Mouse (Mus musculus) hindlimb bud, embryonic 11.5 days (tissue): ENCODE measurements around the gene Phb2.
A peak's percentile ranks its signal among the peaks of the same experiment; 100 is the strongest.

Experiments
- DNase-seq: peaks from one replicate; pipeline ENCODE4 v3.0.0-alpha.2; 2012; ENCODE audit warnings: low read depth, low spot score; ENCODE audit errors: extremely low spot score

The Phb2 gene

GRCm38 (mm10) chr6:124744755-124745321 lies 32.7 kb downstream of the Phb2 start:
- no peak for DNase-seq

- peak; percentile 86 for DNase-seq
Observed at GRCm38 (mm10) chr6:124745490-124746295, 33.6 kb downstream of the Phb2 start.

- DNase-seq = no peak
Observed at GRCm38 (mm10) chr6:124746296-124746605, 34.1 kb downstream of the Phb2 start.

GRCm38 (mm10) chr6:124746654-124747632 lies 34.8 kb downstream of the Phb2 start:
- DNase-seq = no peak

GRCm38 (mm10) chr6:124750405-124750804 lies 38.3 kb downstream of the Phb2 start:
- DNase-seq = no peak

- no peak for DNase-seq
Observed at GRCm38 (mm10) chr6:124753861-124754260, 41.7 kb downstream of the Phb2 start.

GRCm38 (mm10) chr6:124755306-124755705 lies 43.2 kb downstream of the Phb2 start:
- DNase-seq = no peak

GRCm38 (mm10) chr6:124755831-124756595 lies 43.9 kb downstream of the Phb2 start, which contains the start of the genes Gm45234 and Atn1:
Gene Gm45234 (minus strand): TSS chr6:124756021.
Gene Atn1 (minus strand): TSS chr6:124756524.
- DNase-seq = no peak

- DNase-seq = no peak
Observed at GRCm38 (mm10) chr6:124756652-124757350, 44.7 kb downstream of the Phb2 start.

GRCm38 (mm10) chr6:124757351-124757880 lies 45.3 kb downstream of the Phb2 start:
- DNase-seq = no peak

- DNase-seq = no peak
Observed at GRCm38 (mm10) chr6:124757909-124758848, 46.0 kb downstream of the Phb2 start.

- DNase-seq = no peak
Observed at GRCm38 (mm10) chr6:124758849-124759232, 46.7 kb downstream of the Phb2 start.

GRCm38 (mm10) chr6:124759259-124759658 lies 47.1 kb downstream of the Phb2 start:
- peak; percentile 79 for DNase-seq

GRCm38 (mm10) chr6:124765951-124766350 lies 53.8 kb downstream of the Phb2 start:
- no peak for DNase-seq
